Mouse (Mus musculus): ENCODE measurements around the gene Lmod2. TPM values are rescaled to one million over a fixed set of nuclear protein-coding genes. Genes with fewer than 3 reads are reported as not detected.

Gene Lmod2
- total RNA-seq, 1 experiment from 2014 or later, result not detected

GRCm38 (mm10) chr6:24602351-24602750, 4.8 kb downstream of the Lmod2 start:
- DNase-seq, result no peak

- DNase-seq, result no peak
These were observed 5.4 kb downstream of the Lmod2 start for GRCm38 (mm10) chr6:24602993-24603392.

- no peak for DNase-seq
These were observed 6.7 kb downstream of the Lmod2 start for GRCm38 (mm10) chr6:24604289-24604688.

- no peak for DNase-seq
These were observed 8.1 kb downstream of the Lmod2 start for GRCm38 (mm10) chr6:24605631-24606030.

GRCm38 (mm10) chr6:24606512-24606911, 8.9 kb downstream of the Lmod2 start:
- DNase-seq, result no peak

- no peak for DNase-seq
These were observed 10.0 kb downstream of the Lmod2 start for GRCm38 (mm10) chr6:24607531-24607930.

GRCm38 (mm10) chr6:24608129-24608528, 10.6 kb downstream of the Lmod2 start:
- no peak for DNase-seq

GRCm38 (mm10) chr6:24608682-24609081, 11.1 kb downstream of the Lmod2 start:
- DNase-seq, result no peak

GRCm38 (mm10) chr6:24609531-24609930, 12.0 kb downstream of the Lmod2 start:
- DNase-seq, result no peak

GRCm38 (mm10) chr6:24610358-24610757, 12.8 kb downstream of the Lmod2 start:
- DNase-seq, result no peak

- no peak for DNase-seq
These were observed 14.7 kb downstream of the Lmod2 start for GRCm38 (mm10) chr6:24612074-24612755.

GRCm38 (mm10) chr6:24613346-24613745, 15.8 kb downstream of the Lmod2 start:
- DNase-seq, result no peak

- no peak for DNase-seq
These were observed 16.4 kb downstream of the Lmod2 start for GRCm38 (mm10) chr6:24613918-24614317.

- no peak for DNase-seq
These were observed 19.2 kb downstream of the Lmod2 start for GRCm38 (mm10) chr6:24616746-24617145.

- no peak for DNase-seq
These were observed 21.9 kb downstream of the Lmod2 start for GRCm38 (mm10) chr6:24619285-24620045.

- DNase-seq, result no peak
These were observed 23.4 kb downstream of the Lmod2 start for GRCm38 (mm10) chr6:24620936-24621335.

- no peak for DNase-seq
These were observed 24.5 kb downstream of the Lmod2 start for GRCm38 (mm10) chr6:24622098-24622497.

GRCm38 (mm10) chr6:24627586-24628030, 30.0 kb downstream of the Lmod2 start:
- peak; percentile 72 for DNase-seq

- DNase-seq, result no peak
These were observed 30.9 kb downstream of the Lmod2 start for GRCm38 (mm10) chr6:24628499-24628898.

GRCm38 (mm10) chr6:24632061-24632460, 34.5 kb downstream of the Lmod2 start:
- peak; percentile 40 for DNase-seq

- DNase-seq, result no peak
These were observed 36.5 kb downstream of the Lmod2 start for GRCm38 (mm10) chr6:24634065-24634464.

GRCm38 (mm10) chr6:24635814-24636213, 38.3 kb downstream of the Lmod2 start:
- no peak for DNase-seq

GRCm38 (mm10) chr6:24641286-24641685, 43.7 kb downstream of the Lmod2 start:
- no peak for DNase-seq

- no peak for DNase-seq
These were observed 44.6 kb downstream of the Lmod2 start for GRCm38 (mm10) chr6:24642161-24642560.

Data from adrenal gland, postnatal 14 days (tissue).